Mouse (Mus musculus) spleen, adult 2 months (tissue): ENCODE results near the gene Gm10401.

ENCODE experiments used
- CTCF ChIP-seq: fragments of 200-500 bp; IDR thresholded peaks from 2 replicates; pipeline ENCODE4 v1.5.1; 2011; ENCODE audit warnings: mild to moderate bottlenecking, inconsistent platforms; ENCODE audit not compliant: insufficient read depth, insufficient read length, insufficient replicate concordance; ENCODE audit errors: extremely low read depth
- POLR2A ChIP-seq: fragments of 200-500 bp; IDR thresholded peaks from 2 replicates; pipeline ENCODE4 v1.6.1; 2011; ENCODE audit warnings: low read depth, low read length, inconsistent platforms

- no peak for TF ChIP-seq CTCF
- TF ChIP-seq POLR2A: no peak
Measured at GRCm38 (mm10) chr5:115099991-115100390, 1.9 kb upstream of the Gm10401 start.
